Mouse (Mus musculus): ENCODE results near the gene Slit1.

Slit1 gene

DNA sequence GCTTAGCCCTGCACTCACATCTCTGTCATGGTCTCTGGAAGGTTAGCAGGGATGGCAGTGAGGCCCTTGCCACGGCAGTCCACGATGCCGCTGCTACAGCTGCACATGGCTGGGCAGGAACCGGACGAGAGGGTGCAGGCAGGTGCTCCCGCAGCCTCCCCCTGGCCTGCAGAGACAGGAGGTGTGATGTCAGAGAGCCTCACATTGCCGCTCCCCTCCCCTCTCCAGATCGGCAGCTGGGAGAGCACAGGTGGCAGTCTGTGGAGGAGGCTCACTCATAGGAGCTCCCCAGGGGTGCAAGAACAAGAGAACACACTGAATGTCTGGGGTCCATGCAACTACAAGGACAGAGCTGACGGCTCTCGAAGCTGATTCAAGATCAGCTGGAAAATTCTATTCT, 94.1 kb downstream of the Slit1 start:
- no peak for DNase-seq

DNA sequence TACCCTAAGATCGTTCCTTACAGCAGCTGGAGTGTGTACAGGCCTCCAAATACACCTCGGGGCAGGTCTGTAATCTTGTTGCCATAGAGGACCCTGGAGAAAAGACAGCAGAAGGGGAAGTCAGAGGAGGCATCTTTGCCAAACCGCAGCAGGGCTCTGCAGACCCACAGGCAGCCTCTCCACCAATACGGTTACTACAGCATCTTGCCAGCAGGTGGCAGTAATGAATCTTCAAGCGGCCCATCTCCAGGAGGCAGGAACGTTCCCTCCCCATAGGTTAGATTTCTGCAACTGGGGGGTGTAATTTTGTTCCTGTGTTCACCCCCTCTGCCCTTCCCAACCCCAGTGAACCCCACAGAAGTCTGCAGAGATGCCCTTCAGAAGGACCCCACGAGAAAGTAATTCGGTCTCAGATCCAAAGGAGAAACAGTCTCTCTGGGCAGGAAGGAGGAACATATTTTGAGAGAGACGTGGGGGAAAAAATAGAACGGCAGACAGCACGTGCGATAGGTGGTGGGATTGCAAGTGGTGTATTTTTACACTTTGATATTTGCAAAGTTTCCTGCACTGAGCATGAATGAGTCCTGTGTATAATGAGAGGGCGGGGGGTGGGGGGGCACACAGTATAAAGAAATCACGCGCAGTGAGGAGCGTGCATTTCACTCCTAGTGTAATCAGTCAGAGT, 96.4 kb downstream of the Slit1 start:
- DNase-seq = peak; percentile 59 to 82

DNA sequence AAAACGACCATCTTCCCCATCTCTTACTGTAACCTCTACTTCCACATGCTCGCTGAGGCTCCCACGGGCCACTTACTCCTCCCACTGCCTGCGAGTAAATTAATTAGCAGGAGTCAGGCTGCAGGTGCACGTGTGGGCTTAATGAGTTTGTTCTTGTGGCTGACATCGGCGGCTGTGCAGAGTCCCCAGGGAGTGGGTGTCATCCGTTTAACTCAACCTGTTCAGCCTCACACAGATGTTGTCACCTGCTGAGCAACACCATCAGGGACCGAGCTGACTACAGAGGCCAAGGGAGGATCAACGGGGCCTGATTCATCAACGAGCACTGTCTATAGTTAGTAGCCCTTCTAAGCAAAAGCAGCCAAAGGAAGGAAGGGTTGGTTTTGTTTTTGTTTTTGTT, 100.5 kb downstream of the Slit1 start:
- DNase-seq = no peak

DNA sequence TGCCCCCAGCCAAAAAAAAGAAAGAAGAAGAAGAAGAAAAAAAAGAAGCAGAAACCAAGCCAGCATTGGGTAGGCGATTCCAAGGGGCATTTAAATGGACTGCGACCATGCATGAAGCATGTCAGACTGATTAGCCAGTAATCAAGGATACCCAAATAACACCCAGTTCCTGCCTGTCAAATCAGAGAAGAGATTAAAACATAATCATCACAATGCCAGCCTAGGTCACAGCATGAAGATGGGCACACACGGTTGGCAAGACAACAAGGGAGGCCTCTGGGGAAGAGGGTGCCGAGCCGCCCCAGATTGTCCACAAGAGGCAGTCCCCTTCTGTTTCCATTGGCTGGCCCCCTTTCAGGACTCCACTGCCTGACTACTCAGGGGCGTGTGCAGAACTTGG, 108.5 kb downstream of the Slit1 start:
- no peak for DNase-seq

DNA sequence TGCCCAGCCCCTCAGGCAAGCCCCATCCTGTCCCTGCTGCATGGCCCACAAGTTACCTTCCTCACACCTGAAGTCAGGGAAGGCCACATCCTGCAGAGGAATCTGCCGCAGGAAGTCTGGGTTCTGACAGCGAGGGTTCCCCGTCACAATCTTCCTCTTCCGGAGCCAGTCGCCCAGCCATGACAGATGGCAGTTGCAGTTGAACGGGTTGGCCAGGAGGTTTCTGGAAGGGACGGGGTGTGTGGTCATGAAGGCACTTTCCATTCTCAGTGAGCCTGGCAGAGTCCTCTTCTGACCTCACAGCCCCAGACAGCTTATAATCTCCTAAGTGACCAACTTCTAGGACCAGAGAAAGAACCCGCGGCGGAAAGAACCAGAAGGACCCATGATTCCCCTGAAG, 109.4 kb downstream of the Slit1 start:
- DNase-seq = no peak

DNA sequence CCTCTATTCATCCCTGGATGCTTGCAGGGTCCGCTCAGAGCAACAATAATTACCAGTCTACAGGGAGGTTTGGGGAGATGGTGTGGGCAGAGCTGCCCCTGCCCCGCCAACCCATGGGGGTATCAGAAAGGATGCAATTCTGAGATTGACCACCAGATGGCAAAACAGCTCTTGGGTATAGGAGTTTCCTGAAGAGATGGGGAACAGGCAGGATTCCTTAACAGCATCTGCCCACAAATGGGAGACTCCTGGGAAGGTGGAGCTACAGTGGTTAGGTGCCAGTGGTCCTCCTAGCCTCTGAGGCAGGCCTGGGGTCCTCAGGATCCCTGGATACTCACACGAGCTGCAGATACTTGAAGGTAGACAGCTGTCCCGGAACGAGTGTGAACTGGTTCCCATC, 113.9 kb downstream of the Slit1 start:
- peak in 1 of 2 experiments; percentile 73 for DNase-seq

DNA sequence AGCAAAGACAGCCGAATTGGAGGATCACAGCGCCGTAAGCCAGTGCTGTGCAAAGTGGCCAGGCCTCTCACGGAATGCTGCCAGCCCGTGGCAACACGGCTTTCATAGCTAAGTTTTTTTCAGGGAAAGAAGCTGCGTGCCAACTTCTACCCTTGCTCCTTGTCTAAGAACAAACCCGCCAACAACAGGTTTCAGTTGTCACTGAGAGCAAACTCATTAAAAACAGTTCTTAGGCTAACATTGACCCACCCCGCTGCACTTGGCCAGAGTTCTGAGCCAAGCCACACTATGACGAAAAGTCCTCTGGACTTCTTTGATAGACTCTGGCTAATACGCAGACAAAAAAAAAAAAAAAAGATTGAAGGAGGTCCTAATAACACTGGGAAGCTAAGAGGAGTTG, 114.5 kb downstream of the Slit1 start:
- no peak for DNase-seq

DNA sequence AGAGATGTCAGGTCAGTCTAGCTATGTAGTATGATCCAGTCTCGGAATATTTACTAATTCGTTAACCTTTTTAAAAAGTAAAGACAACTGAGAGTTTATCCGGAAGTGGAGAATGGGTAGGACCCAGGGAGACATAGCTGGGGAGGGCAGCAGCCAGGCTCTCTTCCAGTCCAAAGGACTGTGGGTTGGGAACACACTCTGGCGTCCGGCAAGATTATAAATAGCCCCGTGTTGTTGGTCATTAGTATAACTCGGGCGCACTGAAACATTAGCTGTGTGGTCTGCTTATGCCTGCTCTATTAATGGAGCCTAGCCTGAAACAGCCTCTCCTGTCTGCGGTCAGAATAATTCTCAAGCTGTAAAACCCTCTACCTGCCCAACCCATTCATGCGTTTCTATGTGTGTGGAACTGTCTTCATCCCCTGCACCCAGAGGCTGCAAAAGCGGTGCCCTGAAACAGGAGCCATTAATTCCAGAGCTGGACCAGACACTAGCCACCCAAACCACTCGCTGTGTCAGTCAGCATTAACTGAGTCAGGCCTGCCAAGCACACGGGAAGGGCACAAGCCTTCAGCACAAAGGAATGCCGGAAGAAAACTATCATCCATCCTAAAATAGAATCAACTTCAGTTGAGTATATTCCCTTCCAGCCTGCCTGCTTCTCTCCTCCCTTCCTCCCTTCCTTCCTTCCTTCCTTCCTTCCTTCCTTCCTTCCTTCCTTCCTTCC, 122.9 kb downstream of the Slit1 start:
- no peak for DNase-seq

DNA sequence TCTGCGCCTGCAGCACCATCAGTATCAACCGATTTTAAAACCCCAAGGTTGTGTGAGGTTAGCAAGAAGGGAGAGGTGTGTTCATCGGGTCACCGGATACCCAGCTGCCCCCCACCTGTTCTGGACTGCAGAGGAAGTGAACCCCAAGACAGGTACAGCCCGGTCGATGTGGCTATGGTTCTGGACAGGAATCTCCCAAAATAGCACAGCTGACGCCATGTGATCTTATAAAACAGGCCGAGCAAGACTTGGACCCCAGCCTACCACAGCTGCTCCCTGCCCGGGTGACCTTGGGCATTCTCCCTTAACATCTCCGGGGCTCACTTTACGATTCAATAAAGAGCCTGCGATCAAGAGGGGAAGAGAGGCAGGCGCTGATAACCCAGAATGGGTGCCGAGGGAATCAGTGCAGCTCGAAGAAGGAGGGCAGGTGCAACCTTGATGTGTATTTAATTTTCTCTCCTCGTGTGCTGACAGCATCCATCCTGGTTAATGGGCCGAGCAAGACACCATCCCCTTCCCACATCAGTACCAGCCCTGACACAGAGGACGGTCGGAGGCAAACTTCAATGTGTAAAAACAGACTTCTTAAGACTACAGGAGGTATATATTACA, 124.6 kb downstream of the Slit1 start:
- DNase-seq = peak in 1 of 2 experiments; percentile 8

DNA sequence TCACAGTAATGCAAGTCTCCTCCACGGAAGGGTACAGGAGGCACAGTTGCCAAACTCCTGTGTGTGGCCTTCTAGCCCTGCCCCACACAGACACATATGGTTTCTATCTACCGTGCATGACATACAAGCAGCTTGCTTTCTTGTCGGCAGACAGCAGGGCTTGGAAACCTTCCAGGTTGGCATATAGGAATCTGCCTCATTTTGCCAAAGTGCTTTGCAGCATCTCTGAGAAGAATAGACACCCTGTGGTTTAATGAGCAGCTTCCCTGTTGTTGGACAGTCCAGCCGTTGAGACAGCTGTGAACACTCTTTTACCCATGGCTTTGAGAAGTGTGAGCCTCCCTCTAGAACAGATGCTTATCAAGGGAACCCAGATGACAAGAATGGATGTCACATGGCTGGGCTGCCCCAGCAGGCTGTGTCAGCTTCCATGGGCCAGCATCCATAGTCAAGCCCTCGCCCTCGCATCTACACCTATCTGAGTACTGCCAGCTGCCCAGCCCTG, 125.3 kb downstream of the Slit1 start:
- DNase-seq = no peak

DNA sequence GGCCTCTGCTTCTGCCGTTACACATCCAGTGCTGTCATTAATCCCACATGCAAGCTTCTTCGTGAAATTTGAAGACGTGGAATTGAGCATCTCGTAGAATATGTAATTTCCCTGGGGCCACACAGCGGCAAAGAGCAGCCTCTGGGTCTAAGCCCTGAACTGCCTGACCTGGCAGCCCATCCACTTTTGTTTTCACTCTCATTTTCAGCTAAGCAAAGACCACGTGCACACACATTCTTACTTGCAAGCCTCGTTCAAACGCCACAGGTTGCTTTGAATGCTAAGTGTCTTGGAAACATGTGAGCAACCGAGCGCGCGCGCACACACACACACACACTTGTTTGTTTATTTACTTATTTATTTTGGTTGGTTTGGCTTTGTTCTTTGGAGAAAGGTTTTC, 126.4 kb downstream of the Slit1 start:
- no peak for DNase-seq

DNA sequence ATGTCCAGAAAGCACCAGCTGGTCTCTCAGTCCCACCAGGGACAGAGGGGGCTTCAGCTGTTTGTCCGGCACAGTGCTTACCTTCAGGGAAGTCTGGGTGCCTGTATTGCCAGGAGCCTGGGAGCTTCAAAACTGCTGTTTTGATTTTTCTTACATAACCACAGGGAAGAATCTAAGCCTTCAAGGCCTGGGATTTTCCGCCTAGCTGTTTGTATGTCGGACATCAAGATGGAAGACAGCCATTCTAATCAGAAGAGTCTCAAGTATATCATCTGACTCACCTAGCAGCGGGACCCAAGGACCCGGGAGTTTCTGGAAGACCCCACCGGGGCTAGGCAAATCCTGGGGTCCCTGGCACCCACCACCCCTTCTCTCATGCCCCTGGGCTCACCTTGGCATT, 127.2 kb downstream of the Slit1 start:
- no peak for DNase-seq

DNA sequence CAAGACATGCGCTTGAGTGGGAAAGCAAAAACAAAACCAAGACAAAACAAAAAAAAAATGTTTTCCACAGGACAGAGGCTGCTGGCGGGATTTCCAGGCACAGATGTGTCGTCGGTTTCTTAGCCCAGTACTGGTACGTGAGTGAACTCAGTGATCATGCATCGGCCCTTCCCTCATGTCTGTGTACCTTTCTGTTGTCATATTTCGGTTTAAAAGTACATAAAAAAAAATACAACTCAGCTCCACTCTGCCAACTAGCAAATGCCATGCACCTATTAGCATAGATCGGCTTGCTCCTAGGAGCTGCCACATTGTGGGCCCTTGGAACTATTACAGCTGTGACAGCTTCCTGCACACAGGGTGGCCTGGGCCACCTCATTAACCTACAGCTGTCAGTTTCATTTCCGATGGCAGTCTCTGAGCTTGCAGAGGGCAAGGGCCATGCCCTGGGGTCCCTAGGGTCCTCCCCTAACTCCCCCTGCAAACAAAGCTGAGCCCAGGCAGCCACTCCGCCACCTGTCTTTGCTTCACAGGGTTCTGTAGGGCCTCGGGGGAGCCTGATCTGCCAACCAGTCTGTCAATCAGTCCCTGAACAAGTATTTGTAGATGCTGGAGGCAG, 127.8 kb downstream of the Slit1 start:
- no peak for DNase-seq

DNA sequence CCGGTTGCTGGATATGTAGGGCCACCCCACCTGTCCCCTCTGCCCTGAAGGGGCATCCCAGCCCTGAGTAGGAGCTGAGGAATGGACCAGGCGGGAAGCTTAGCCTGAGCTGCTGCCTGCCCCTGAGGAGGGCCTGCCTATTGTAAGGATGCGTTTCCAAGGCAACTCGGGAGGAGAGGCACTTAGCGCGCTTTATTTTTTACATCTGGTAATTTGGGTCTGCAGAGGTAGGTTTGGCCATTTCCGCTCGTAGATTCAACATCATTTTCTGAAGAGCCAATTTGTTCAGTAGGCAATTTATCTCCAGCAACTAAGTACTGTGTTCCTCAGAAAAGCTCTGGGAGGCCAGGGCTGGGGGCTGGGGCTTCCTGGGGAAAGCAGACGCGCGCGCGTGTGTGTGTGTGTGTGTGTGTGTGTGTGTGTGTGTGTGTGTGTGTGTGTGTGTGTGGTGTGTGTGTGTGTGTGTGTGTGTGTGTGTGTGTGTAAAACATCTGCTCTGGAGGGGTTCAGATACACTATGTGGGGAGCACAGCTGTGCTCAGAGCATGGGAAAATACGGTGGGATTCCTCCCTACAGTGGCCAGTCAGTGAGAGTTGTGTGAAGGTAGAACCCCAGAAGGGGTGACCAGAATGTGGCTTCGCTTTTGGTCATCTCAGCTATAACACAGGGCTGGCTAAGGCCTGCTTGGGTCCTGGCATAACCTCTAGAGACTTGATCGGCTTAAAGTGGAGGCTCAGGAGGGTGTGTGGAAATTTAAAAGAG, 130.0 kb downstream of the Slit1 start:
- no peak for DNase-seq

DNA sequence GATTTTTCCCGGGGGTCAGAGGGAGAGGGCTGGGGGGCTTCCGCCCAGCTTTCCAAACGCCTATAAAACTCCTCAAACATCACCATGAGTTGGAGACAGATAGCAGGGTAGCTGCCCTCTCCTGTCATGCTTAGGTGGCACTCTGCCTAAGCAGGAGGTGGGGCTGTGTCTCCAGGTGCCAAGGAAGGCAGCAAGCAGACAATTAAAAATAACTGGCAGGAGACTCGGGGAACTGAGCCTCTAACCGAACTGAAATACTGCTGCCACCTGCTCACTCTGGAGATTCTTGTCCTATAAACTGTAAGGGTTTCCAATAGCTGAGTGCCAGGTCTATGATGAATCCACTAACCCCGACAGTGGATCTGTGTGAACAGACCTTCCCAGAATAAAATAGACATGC, 131.8 kb downstream of the Slit1 start:
- DNase-seq = no peak

DNA sequence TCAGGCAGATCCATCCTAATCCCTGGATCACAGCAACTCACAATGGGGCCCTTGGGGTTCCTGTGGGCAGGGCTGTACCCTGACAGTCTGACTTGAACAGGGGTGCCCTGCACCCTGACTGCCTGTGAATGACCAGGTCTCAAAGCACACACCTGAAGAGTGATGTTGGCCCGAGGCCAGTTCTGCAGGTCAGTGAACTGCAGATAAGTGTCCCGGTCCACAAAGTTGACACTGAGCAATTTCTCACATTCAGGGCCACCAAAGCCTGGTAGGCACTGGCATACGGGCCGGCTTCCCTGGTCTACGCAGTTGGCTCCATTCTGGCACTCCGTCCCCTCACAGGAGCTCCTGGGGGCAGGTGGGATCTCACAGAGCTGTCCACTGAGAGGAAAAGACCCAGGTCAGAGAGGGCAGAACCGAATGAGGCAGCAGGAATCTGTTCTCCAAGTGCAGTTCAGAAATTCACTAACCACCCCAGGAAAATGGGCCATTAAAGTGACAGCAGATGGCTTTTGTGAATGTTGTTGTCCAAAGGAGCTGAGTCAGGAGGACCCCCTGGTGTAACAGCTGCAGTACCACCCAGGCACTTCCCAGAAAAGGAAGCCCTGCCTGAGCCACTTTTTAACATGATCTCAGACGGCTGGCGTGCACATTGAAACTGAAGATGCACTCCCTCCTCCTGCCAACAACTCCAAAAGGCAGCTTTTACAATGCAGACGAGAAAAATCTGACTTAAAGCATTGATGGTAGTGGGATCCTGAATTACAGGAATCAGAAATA, 137.1 kb downstream of the Slit1 start:
- no peak for DNase-seq

DNA sequence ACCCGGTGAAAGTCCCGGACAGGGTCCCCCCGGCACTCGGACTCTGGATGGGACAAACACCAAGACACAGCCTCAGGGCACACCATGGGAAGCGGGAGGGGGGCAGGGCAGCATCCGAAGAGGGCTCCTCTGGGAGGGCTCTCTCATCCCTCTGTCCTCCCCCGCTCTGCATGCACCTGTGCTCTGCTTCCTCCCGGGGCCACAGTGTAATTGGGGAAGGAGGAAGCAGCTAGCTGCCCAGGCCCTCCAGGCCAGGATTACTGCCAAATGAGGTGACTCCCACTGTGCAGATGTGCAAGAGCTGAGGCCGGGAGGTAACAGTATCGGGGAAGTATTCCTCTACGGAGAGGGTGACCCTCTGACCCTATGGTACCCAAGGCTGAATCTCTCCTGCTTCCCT, 142.8 kb downstream of the Slit1 start:
- DNase-seq = no peak

DNA sequence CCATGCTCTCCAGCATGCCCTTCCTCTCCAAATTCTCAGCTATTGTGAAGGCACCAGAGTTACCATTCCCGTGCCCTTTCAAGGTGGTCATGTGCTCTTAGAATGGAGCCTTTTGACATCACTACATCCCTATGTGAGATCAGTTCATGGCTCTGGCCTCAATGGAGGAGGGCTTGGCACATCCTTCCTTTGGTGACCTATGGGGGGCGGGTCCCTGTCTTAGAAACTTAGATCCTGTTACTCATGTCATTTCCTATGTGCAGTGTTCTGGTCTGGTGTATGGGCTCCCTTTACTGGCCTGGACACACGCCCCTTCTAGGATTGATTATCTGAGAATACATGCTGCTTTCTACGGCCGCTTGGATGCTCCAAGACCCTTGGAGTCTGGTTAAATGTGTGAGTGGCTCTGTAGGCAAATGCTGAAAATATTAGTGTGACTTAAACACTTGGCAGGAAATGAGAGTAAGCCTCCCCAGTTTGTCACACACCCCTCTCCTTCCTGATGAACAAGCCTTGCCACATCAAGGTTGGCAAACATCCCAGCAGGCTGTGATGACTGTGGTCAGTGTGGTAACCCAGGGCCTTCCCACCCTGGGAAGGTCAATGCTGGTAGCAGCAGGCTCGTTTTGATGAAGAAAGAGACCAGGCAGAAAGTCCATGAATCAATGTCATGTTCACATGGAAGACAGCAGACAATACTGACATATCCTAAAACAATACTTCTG, 146.1 kb downstream of the Slit1 start:
- DNase-seq = no peak

DNA sequence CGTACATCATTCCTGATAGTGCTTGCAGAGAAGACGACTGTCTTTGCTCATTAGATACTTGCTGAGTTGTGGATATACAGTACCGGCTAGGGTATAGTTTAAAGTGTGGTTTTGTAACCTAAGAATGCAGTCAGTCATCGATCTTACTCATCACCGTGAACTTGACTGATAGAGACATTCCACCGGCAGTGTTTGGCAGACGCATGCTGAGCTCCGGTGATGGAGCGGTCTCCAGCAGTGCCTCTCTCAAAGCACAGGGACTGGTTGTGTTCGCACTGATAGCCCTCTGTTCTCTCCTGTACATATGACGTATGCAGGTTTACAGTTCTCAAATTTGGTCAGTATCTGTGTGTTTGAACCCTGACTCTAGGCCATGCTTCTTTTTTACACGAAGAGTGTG, 151.7 kb downstream of the Slit1 start:
- DNase-seq = no peak

DNA sequence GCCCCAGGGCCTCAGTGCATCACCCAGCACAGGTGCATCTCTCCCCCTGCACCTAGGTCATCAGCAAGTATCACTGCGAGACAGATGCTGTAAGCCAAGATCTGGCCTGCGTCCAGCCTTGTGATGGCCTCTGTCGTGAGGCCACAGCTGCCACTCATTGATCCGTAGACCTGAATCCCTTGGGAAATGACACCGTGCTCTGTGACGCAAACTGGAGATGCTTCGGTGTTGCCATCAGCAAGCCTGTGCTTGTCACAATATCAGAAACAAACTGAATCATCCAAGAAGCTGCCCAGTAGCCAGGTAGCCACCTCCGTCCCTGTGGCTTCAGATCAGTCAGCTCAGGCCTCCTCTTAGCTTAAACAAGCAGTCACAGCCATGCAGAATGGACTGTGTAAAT, 153.8 kb downstream of the Slit1 start:
- no peak for DNase-seq

DNA sequence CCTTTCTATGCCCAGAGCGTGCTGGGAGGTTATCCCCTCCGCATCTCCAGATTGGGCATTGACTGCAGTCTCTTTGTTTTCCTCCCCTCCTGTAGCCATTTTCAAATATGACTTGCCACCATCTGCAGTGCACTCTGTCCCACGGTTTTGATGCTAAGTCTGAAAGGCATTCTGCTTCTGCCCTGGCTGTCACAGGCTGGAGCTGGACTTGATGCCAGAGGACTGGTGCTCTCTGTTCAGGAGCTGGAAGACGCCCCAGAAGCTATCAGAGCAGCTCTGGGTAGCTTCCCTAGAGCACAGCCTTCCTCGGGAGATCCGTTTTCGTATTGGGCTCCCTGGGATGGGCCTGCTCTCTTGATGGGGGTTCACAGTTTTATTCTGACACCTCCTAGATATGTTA, 154.4 kb downstream of the Slit1 start:
- no peak for DNase-seq

All from kidney, postnatal 25 days (tissue).